Mouse (Mus musculus): Measurements from ENCODE around the gene Bok.
"Not testable (repeated sequence)": the region's sequence is repeated elsewhere in the genome, so short reads cannot be mapped to it uniquely, and the experiment has no call there.

Gene Bok

DNA sequence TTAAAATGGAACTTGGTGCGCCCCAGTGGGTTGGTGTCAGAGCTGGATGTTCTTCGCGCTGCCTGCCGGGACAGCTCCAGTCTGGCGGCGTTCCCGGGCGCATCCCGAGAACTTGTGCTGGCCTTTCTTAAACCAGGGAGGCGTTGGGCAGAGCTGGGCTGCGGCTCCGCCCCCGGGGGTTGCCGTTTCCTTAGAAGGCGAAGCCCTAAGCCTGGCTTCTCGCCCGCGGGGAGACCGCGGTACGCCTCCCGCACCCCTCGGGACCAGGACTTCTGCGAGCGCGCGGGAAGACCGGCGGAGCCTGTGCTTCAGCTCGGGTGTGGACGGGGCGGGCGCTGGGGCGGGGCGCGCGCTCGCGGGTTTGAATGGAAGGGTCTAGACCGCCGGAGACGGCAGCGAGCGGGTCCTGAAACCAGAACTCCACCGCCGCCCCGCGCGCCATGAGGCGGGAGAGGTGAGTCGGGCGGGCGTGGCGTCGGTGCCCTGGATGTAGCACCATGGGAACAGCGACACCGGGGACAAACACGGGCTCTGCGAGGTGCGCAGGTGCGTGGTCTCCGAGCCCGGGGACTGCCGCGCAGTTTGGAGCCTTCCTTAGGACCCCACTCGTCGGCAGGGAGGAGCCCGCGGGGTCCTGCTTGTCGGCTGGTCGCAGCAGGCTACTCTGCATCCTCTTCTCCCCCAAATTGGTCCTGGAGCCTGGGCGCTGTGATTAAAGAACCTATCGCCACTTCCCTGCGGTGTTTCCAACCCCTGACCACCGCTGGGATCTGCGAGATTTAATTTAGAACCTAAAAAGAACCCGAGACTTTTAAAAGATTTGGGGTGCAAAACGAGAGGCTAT lies at the start of gene Bok:
Gene Bok (plus strand): TSS at position 260 of the 844 bp plus-strand sequence.
- peak; percentile 94 to 96 for DNase-seq

DNA sequence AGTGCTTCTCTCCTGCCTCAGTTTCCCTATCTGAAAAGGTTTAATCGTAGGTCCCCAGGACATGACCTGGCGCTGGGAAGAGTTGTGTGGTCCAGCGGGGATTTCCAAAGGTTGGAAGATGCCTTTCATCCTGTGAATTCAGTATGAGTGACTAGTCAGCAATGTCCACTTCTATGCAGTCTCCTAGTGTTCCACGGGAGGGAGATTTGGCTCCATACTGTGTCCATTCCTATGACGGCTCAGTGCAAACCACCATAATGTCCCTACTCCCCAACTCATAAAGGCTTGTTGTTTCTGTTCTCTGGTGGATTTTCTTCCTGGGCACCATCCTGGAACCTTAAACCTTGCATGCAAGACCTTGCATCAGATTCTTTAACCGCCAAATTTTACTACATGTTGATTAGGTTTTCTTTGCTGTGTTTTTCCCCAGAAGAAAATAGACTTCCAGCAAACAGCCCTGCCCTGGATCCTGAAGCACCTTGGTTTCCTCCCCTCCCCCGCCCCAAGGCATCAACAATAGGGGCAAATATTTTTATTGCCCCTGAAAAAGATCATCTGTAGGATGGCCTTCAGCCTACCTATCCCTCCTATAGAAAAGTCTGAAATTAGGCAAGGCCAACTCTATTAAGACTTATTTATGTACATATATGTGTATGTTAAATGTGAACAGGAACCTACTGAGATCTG lies 49.1 kb upstream of the Bok start:
- no peak for DNase-seq

DNA sequence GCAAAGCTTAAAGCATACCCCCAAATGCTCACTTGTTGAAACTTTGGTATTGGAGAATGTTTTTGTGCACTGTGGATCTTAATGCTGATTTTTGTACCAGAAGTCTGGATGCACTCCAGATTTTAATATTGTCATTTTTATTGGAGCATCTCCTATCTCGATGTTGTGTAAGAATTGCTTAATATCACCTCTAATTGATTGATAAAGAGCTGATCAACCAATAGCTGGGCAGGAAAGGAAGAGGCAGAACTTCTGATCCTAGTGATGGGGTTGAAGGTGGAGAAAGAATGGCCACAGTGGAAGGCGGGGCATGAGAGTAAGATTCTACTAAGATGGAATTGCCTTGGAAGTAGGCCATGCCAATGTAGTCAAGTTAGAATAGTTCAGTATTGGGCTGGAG lies 43.5 kb upstream of the Bok start:
- no peak for DNase-seq

DNA sequence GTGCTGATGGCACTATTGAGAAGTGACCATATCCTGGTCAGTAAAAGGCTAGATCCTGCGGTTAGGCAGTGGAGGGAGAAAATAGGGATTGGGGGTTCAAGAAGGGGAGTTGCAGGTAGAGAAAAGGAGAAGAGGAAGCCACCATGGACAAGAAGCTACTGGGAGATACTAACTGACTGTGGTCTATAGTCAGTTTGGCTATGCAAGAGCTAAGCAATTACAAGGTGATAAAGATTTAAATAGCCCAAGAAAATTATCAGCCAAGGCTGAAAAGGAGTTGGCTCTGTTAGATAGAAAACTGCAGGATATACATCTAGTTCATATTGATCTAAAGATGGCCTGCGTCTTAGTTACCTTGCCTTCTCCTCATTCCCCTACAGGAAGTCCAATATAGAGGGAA lies 42.8 kb upstream of the Bok start:
- no peak for DNase-seq

DNA sequence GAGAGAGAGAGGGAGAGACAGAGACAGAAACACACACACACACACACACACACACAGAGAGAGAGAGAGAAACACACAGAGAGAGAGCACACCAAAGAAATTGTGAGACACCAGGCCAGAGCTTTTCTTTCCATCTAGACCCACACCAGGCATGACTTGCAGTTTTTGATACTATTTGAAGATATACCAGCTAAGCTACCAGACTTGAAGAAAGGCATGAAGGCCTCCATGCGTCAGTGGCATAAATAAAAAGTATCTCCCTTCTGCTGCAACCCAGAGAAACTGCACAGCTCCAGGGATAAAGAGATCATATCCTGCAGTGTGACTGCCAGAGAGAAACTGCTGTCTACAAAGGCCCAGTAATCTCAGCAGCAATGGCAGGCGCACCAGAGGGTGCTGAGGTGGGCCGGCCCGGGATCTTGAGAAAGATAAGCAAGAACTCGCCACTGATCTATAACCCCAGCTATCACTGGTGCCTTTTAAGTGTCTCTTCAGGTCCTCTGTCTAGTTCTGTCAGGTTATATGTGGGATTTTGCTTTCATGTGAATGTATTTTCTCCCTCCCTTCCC lies 35.8 kb upstream of the Bok start:
- no peak for DNase-seq

GRCm38 (mm10) chr1:93654275-93654674 lies 31.2 kb upstream of the Bok start:
- DNase-seq = no peak

GRCm38 (mm10) chr1:93654798-93655197 lies 30.7 kb upstream of the Bok start:
- DNase-seq = no peak

DNA sequence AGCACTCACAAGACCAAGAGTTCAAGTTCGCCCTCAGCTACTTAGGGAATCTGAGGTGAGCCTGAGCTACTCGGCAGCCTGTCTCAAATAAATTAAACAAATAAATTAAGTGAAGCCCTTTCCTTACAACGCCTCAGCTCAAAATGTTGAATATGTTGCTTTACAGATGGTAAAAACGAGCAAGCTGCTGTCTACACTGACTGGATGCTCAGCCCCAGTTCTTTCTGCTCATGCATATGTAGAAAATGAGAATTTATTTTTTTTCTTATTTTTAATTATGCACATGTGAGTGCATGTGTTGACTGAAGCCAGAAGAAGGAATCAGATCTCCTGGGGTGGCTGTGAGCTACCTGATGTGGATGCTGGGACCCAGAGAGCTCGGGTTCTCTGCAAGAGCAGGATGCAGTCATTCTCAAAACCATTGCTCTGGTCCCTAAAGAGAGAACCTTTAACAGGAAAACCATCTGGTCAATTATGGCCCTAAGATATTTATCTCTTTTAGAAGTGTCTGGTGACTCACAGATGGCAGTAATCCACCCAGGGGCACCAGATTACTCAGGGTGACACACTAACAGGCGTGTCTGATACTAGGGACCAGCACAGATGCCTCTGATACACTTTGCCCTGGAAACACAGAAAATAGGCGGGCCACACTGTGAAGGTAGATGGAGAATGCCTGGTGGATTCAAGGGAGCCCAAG lies 29.0 kb upstream of the Bok start:
- DNase-seq = no peak

- DNase-seq = no peak
Observed at GRCm38 (mm10) chr1:93657025-93657360, 28.5 kb upstream of the Bok start.

- DNase-seq = not testable (repeated sequence)
Observed at GRCm38 (mm10) chr1:93658559-93658958, 26.9 kb upstream of the Bok start, which contains the start of gene Stk25. Gene Stk25 (minus strand): TSS chr1:93658659.

- DNase-seq = peak; percentile 24 to 52
Observed at GRCm38 (mm10) chr1:93667760-93668400, 17.6 kb upstream of the Bok start.

DNA sequence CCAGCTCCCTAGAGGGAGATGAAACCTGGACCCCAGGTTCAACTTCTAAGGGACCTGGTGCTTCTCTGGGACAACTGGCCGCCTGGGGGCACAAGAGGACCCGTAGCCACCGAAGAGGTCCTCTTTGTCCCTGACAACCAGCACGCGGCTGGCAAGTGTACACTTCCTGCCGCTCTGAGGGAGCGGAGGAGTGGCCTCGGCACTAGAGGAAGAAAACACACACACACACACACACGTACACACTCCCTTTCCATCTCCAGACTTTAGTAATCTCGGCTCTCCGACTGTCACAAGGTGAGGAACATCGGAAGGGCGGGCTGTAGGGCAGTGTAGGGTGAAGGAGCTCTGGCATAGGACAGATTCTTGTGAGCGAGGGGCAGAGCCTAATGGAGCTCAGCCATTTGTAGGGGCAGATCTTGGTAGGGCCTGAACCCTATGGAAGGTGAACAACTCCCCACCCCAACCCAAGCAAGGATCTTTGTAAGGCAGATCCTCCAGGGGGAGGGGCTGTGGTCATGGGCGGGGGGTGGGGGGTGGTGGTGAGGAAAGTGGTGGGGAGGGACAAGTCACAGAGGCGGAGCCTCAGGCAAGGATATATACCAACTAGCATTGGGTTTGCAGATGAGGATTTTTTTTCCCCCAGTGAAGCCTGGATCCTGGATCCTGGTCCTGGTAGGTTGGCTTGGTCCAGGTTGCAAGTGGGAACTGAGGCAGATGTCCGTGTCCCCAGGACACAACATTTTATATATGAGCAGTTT lies 16.5 kb upstream of the Bok start:
- DNase-seq = peak; percentile 90 to 94

GRCm38 (mm10) chr1:93669941-93670340 lies 15.5 kb upstream of the Bok start:
- no peak for DNase-seq

GRCm38 (mm10) chr1:93672682-93673081 lies 12.8 kb upstream of the Bok start:
- peak in 1 of 2 experiments; percentile 30 for DNase-seq

DNA sequence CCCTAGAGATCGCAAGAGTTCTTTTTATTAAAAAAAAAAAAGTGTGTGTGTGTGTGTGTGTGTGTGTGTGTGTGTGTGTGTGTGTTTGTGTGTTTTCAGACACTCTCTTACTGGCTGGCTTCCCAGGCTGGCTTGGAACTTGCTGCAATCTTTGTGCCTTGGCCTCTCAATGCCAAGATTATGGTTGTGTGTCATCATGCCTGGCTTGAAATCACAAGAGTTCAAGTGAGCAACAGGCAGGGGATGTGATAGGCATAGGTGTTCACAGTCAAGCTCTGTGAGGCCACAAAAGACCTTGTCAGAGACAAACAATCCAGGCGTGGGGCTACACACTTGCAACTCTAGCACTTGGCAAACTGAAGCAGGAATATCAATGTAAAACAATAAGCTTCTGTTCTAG lies 7.1 kb upstream of the Bok start:
- no peak for DNase-seq

DNA sequence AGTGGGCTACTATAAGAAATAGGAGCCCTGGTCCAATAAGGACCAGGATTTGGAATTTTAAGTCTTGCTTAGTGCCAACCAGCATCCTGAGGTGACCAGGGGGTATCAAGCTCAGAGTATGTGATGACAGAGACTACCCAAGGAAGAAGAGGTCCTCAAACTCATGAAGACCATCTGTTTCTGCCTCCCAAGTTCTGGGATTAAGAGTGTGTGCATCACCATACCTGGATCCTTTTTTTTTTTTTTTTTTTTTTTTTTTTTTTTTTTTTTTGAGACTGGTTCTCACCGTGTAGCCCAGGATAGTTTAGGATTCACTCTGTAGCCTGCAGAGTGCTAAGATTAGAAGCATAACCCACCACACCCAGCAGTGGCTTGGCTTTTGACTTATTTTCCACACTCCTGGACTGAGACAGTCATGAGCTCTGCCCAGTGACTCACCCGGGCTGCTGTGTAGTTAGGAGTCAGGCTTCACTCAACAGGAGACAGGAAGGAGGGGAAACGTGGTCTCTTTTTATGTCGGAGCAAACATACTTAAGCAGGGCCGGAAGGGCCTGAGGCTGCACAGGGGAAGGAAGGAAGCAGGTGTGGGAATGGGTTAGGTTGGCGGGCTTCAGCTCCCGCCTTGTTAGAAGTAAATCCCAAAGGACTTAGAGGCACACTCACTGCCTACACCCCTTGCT lies 5.4 kb upstream of the Bok start:
- peak; percentile 43 to 71 for DNase-seq

GRCm38 (mm10) chr1:93686245-93686960 lies 943 bp downstream of the Bok start:
- DNase-seq = peak; percentile 58 to 81

GRCm38 (mm10) chr1:93686961-93687320 lies 1.5 kb downstream of the Bok start:
- DNase-seq = peak; percentile 60 to 62

DNA sequence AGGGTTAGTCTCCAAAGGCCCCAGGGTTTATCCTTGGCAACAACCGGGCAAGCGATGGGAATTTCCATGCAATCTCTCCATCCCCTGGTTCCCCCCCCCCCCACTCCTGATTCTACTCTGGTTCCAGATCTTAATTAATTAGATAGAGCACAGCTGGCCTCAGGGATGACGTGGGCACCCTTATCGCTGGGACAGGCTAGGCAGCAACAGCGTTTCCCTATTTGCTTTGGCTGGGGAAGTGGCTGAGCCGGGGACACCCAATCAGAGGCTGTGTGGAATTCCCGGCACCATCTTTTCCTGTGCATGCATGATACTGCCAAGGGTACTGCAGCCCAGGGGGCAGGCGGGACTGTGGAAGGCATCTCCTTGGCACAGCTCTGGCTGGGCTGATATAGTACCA lies 2.7 kb downstream of the Bok start:
- DNase-seq = peak; percentile 55 to 62

- DNase-seq = no peak
Observed at GRCm38 (mm10) chr1:93689901-93690496, 4.5 kb downstream of the Bok start.

All from kidney, postnatal 36 days (tissue).